Mouse (Mus musculus) intestine, embryonic 14.5 days (tissue): ENCODE data around the gene Cdc42bpg. TPM values are rescaled to one million over a fixed set of nuclear protein-coding genes. Genes with fewer than 3 reads are reported as not detected.
A peak's percentile ranks its signal among the peaks of the same experiment; 100 is the strongest.

Experiments used
- ATAC-seq: fragments of 200-750 bp; cut with Nextera tagmentation; replicated peaks from 2 replicates; pipeline ENCODE4 v1.8.0; 2017; ENCODE audit warnings: low read depth, moderate number of reproducible peaks, moderate TSS enrichment, moderate library complexity; ENCODE audit not compliant: low FRiP score, low TSS enrichment
- DNase-seq: peaks from one replicate; pipeline ENCODE4 v3.0.0-alpha.2; 2018; ENCODE audit warnings: low spot score
- H3K27ac ChIP-seq: fragments of 300-500 bp; sonication (generic); 2 replicates; pipeline ENCODE4 v1.5.1; 2014; ENCODE audit warnings: low read depth, mild to moderate bottlenecking, control low read depth
- H3K27me3 ChIP-seq: fragments of 300-500 bp; sonication (generic); replicated peaks from 2 replicates; pipeline ENCODE4 v1.6.1; 2014; ENCODE audit warnings: low read length, control low read depth; ENCODE audit not compliant: control insufficient read depth, insufficient read depth
- H3K36me3 ChIP-seq: fragments of 300-500 bp; sonication (generic); 2 replicates; pipeline ENCODE4 v1.6.1; 2014; ENCODE audit warnings: low read length, control low read depth; ENCODE audit not compliant: control insufficient read depth, insufficient read depth
- H3K4me1 ChIP-seq: fragments of 300-500 bp; sonication (generic); replicated peaks from 2 replicates; pipeline ENCODE4 v1.6.1; 2014; ENCODE audit warnings: low read length, control low read depth, mixed read lengths; ENCODE audit not compliant: control insufficient read depth, insufficient read depth
- H3K4me2 ChIP-seq: fragments of 300-500 bp; sonication (generic); 2 replicates; pipeline ENCODE4 v1.6.1; 2014; ENCODE audit warnings: low read length
- H3K4me3 ChIP-seq: fragments of 300-500 bp; sonication (generic); 2 replicates; pipeline ENCODE4 v1.5.1; 2014; ENCODE audit warnings: low read depth, low read length, control low read depth, mixed read lengths
- H3K9ac ChIP-seq: fragments of 300-500 bp; sonication (generic); 2 replicates; pipeline ENCODE4 v1.6.1; 2014; ENCODE audit warnings: mild to moderate bottlenecking, low read length
- H3K9me3 ChIP-seq: fragments of 300-500 bp; sonication (generic); 2 replicates; pipeline ENCODE4 v1.6.1; 2016; ENCODE audit warnings: low read length, control low read depth; ENCODE audit not compliant: control insufficient read depth
- WGBS: fragments of 180-500 bp; shearing (Covaris S2); extraction: QIAGEN DNeasy Blood & Tissue Kit; methylation state at CpG from one replicate; pipeline ENCODE4 v1.1.7; 2014; 5-methylcytosine and 5-hydroxymethylcytosine counted together
- polyA plus RNA-seq: library from polyadenylated mRNA; unstranded; fragments of >200 nt; fragmentation: Nextera tagmentation; extraction: Ambion mirVana; gene quantifications from 2 replicates; pipeline ENCODE4 v1.2.1, GENCODE M21; 2014

Cdc42bpg gene
- polyA plus RNA-seq, 1 experiment from 2014 or later: 1.5 TPM

DNA sequence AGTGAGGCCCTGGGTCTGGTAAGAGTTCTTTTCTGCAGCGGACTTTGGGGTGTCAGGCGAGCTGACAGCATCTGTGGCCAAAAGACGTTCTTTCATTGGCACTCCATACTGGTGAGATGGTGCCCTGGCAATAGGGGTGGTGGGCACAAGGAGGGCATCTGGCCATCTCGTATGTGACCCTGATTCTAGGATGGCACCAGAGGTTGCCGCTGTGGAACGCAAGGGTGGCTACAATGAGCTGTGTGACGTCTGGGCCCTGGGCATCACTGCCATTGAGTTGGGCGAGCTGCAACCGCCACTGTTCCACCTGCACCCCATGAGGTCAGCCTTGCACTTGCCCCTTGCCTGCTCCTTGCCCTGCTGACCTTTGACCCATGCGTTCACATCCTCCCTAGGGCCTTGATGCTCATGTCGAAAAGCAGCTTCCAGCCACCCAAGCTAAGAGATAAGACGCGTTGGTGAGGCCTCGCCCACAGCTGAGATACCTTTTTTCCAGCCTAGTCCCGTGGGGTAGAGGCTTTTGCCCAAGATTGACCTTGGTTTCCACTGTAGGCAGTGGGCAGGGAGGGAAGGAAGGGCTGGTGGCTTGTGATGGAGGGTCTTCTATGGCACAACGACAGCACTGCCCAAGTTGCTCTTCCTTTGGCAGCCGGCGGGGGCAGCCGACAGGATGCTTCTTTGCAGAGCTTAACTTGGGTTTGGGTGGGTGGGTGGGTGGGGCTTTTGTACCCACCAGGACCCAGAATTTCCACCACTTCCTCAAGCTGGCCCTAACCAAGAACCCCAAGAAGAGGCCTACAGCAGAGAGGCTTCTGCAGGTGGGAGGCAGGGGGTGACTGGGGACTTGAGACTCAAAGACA lies 37.0 kb downstream of the Cdc42bpg start:
- no peaks in the 10 kb centered on the region for H3K27me3 ChIP-seq
- H3K4me2 ChIP-seq: no peak overlapping the region
- H3K4me3 ChIP-seq: no peak overlapping the region
- ATAC-seq (no peak), DNase-seq (no peak)
- no peaks in the 10 kb centered on the region for H3K9me3 ChIP-seq
- H3K4me1 ChIP-seq: peaks cover 6% of the 10 kb centered on the region; the same call in 1 of the 2 replicates
- no peak overlapping the region for H3K9ac ChIP-seq
- WGBS: 86% methylated on average over 19 of the region's 19 CpGs
- no peak overlapping the region for H3K27ac ChIP-seq
- peaks cover 46% of the 10 kb centered on the region for H3K36me3 ChIP-seq

GRCm38 (mm10) chr19:6343996-6344395 lies 37.7 kb downstream of the Cdc42bpg start:
- Histone ChIP-seq H3K9me3 (no peaks in the 10 kb centered on the region), H3K27me3 (no peaks in the 10 kb centered on the region), H3K4me1 (peaks cover 6% of the 10 kb centered on the region; the same call in 1 of the 2 replicates), H3K4me2 (no peak overlapping the region), H3K4me3 (no peak overlapping the region), H3K27ac (no peak overlapping the region), H3K9ac (no peak overlapping the region), H3K36me3 (peaks cover 42% of the 10 kb centered on the region)
- DNase-seq (no peak), ATAC-seq (no peak)
- 93% methylated on average over 5 of the region's 5 CpGs for WGBS

DNA sequence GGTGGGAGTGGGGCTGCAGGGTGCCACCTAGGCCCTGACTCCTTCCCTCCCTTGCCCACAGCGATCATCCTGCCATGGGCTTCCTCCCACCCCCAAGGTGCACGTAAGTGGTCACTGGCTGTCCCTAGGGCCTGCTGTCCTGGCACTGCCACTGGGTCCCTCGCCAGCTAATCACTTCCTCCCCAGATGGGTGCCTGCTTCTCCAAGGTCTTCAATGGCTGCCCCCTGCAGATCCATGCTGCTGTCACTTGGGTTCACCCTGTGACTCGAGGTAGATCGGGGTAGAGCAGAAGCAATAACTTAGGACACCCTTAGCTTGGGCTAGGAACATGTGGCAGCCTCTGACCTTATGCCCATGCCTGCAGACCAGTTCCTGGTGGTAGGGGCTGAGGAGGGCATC lies 39.8 kb downstream of the Cdc42bpg start:
- Histone ChIP-seq H3K4me3 (no peak overlapping the region), H3K9ac (no peak overlapping the region), H3K4me2 (no peak overlapping the region), H3K9me3 (no peaks in the 10 kb centered on the region), H3K4me1 (no peaks in the 10 kb centered on the region), H3K27ac (no peak overlapping the region), H3K36me3 (peaks cover 29% of the 10 kb centered on the region), H3K27me3 (no peaks in the 10 kb centered on the region)
- ATAC-seq: no peak
- DNase-seq: no peak
- WGBS: 95% methylated on average over 5 of the region's 5 CpGs

- Histone ChIP-seq H3K4me2 (no peak overlapping the region), H3K4me3 (no peak overlapping the region), H3K9me3 (no peaks in the 10 kb centered on the region), H3K27ac (no peak overlapping the region), H3K4me1 (no peaks in the 10 kb centered on the region), H3K36me3 (peaks cover 29% of the 10 kb centered on the region), H3K27me3 (no peaks in the 10 kb centered on the region), H3K9ac (no peak overlapping the region)
- WGBS: 86% methylated on average over 10 of the region's 10 CpGs
- DNase-seq (no peak), ATAC-seq (no peak)
Measured at GRCm38 (mm10) chr19:6346661-6347060, 40.4 kb downstream of the Cdc42bpg start.

- DNase-seq (no peak), ATAC-seq (no peak)
- 94% methylated on average over 4 of the region's 4 CpGs for WGBS
- H3K4me3 ChIP-seq: no peak overlapping the region
- H3K9ac ChIP-seq: no peak overlapping the region
- no peak overlapping the region for H3K4me2 ChIP-seq
- H3K27ac ChIP-seq: no peak overlapping the region
- no peaks in the 10 kb centered on the region for H3K27me3 ChIP-seq
- no peaks in the 10 kb centered on the region for H3K4me1 ChIP-seq
- peaks cover 29% of the 10 kb centered on the region for H3K36me3 ChIP-seq
- no peaks in the 10 kb centered on the region for H3K9me3 ChIP-seq
Measured at GRCm38 (mm10) chr19:6347615-6348014, 41.4 kb downstream of the Cdc42bpg start.

- no peaks in the 10 kb centered on the region for H3K4me1 ChIP-seq
- H3K4me2 ChIP-seq: no peak overlapping the region
- ATAC-seq (no peak), DNase-seq (no peak)
- peaks cover 28% of the 10 kb centered on the region for H3K36me3 ChIP-seq
- H3K4me3 ChIP-seq: no peak overlapping the region
- H3K27ac ChIP-seq: peak overlapping the region; percentile 1; the same call in 1 of the 2 replicates
- H3K9ac ChIP-seq: no peak overlapping the region
- H3K9me3 ChIP-seq: no peaks in the 10 kb centered on the region
- no peaks in the 10 kb centered on the region for H3K27me3 ChIP-seq
- 67% methylated on average over 9 of the region's 9 CpGs for WGBS
Measured at GRCm38 (mm10) chr19:6348717-6349116, 42.5 kb downstream of the Cdc42bpg start.

DNA sequence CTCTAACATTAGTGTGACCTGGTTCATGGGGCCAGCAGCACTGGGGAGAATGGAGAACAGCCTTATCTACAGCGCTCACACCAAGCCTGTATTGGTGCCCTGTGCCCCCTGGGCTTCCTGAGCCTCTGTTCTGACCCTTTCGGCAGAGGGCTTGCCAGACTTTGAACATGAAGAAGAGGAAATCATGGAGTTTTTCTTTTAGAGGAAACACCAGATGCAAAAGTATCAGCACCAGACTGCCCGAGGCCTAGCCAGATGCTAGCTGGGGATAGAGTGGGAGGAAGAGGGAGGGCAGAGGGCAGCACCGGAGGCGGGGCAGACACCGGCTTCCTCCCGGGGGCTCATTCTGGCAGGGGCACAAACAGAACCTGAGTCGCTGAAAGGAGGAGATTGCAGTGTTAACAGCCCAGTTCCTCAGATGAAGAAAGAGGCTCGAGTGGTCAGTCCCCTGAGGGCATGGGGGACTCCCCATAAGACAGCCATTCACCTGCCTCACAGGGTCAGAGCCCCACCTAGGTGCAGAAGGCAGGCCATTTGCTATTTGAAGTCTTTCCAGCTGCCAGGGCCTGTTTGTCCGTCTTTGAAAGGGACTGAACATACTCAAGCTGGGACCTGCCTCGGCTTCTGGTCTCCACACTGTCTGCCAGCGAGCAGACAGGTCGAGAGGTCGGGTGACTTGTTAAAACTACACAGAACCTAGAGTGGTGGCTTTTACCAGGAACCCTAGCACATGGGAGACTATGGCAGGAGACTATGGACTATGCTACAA lies 43.1 kb downstream of the Cdc42bpg start:
- DNase-seq (no peak), ATAC-seq (no peak)
- Histone ChIP-seq H3K27ac (peak overlapping the region; percentile 1; the same call in 1 of the 2 replicates), H3K27me3 (no peaks in the 10 kb centered on the region), H3K36me3 (peaks cover 24% of the 10 kb centered on the region), H3K4me2 (no peak overlapping the region), H3K4me1 (no peaks in the 10 kb centered on the region), H3K9me3 (no peaks in the 10 kb centered on the region), H3K4me3 (no peak overlapping the region), H3K9ac (no peak overlapping the region)
- WGBS: 32% methylated on average over 14 of the region's 14 CpGs

GRCm38 (mm10) chr19:6351431-6352106 lies 45.3 kb downstream of the Cdc42bpg start:
- no peak for ATAC-seq
- Histone ChIP-seq H3K36me3 (peaks cover 14% of the 10 kb centered on the region; the same call in 1 of the 2 replicates), H3K9ac (no peak overlapping the region), H3K27ac (no peak overlapping the region), H3K27me3 (no peaks in the 10 kb centered on the region), H3K4me1 (no peaks in the 10 kb centered on the region), H3K4me2 (no peak overlapping the region), H3K4me3 (no peak overlapping the region), H3K9me3 (no peaks in the 10 kb centered on the region)
- 62% methylated on average over 14 of the region's 14 CpGs for WGBS
- no peak for DNase-seq
